Mouse (Mus musculus) v-Abl transformed pro-B cells (cell line): ENCODE measurements around the gene Atxn10.

Experiments used
- in situ Hi-C, 2 experiments: fragments of 400-800 bp; cut with MboI; formaldehyde crosslinking; loops; one replicate each; pipeline ENCODE4 v1.15.1; 2025; ENCODE audit not compliant: unreplicated experiment in 2 of 2

Atxn10 gene

GRCm38 (mm10) chr15:85507370-85508014, 171.4 kb downstream of the Atxn10 start:
- in situ Hi-C loops, result no loop called here
